Mouse (Mus musculus): ENCODE measurements around the gene She.

DNA sequence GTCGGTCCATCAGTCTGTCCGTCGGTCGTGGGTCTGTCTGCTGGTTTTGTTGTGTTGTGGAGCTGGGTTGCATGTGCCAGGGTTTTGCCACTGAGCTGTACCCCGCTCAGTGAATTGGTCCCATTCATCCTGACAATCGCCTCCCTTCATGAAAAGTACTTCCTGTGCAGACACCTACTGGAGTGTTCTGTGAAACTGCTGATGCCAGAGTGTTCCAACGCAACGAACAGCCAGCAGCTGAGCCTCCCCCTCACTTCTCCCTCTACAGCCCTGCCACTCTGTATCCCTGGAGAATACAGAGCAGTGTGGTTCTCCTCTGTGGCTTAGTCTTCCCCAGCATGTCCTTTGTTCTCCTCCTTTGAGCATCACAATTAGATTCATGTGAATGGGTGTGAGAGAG is 27.7 kb downstream of the She start:
- TF ChIP-seq CTCF (IDR thresholded peaks at IDR 0.05): no peak
- TF ChIP-seq EP300 (IDR thresholded peaks at IDR 0.05): no peak
